Mouse (Mus musculus): ENCODE results near the gene Hist1h4i.

- TF ChIP-seq GATA2 (IDR thresholded peaks at IDR 0.05; ENCODE audit: borderline replicate concordance, low read depth, low read length) (no peak), CTCF (IDR thresholded peaks at IDR 0.05; ENCODE audit: low read depth, low read length) (no peak), POLR2AphosphoS5 (IDR thresholded peaks at IDR 0.05; ENCODE audit: insufficient replicate concordance, low read depth, low read length) (no peak)
These were observed 8.7 kb upstream of the Hist1h4i start for GRCm38 (mm10) chr13:22049737-22050440.

Measured in G1E (cell line).